Mouse (Mus musculus): ENCODE measurements at regions not wholly inside any gene's neighbourhood (a gene's known extent, or its start where the extent isn't known, plus 50 kb on each side); places are given as distances from the start of the nearest gene placed in this dataset.

- no peak for DNase-seq
Measured at GRCm38 (mm10) chr1:18384079-18384478, 119.1 kb upstream of the Defb41 start.

GRCm38 (mm10) chr1:18359951-18360731, 95.2 kb upstream of the Defb41 start:
- peak; percentile 47 for DNase-seq

DNA sequence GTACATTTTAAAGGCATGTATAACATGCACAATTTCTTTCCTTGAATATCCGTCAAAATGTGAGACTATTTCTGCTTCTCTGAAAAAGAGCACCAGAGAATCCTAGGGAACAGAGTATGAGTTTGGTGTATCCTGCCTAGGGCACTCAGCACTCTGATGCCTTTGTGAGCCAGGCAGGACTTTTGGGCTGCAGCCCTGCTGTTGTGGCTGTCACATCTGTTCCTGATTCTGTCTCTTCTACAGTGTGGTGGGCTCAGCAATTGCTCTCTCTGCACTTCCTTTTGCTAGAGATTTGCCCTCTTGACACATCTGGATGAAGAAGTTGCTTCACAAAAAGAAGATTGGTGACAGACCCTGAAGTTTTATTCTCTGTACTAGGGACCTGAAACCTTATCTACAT, 73.9 kb upstream of the Defb41 start:
- no peak for DNase-seq
